Mouse (Mus musculus) midbrain, embryonic 16.5 days (tissue): ENCODE measurements around the gene Prdx6. TPM values are rescaled to one million over a fixed set of nuclear protein-coding genes. Genes with fewer than 3 reads are reported as not detected.

Source experiments
- ATAC-seq: fragments of 200-750 bp; cut with Nextera tagmentation; 2 replicates; pipeline ENCODE4 v1.8.0; 2017; ENCODE audit warnings: moderate TSS enrichment
- H3K27ac ChIP-seq: fragments of 300-500 bp; sonication (generic); 2 replicates; pipeline ENCODE4 v1.5.1; 2014; ENCODE audit warnings: mild to moderate bottlenecking, low read length, mixed read lengths
- H3K27me3 ChIP-seq: fragments of 300-500 bp; sonication (generic); 2 replicates; pipeline ENCODE4 v1.6.1; 2014; ENCODE audit warnings: low read depth, low read length, mixed read lengths; ENCODE audit not compliant: control insufficient read depth, insufficient read depth
- H3K36me3 ChIP-seq: fragments of 300-500 bp; sonication (generic); 2 replicates; pipeline ENCODE4 v1.6.1; 2014; ENCODE audit warnings: mild to moderate bottlenecking, low read length, moderate library complexity, mixed read lengths; ENCODE audit not compliant: control insufficient read depth, insufficient read depth
- H3K4me1 ChIP-seq: fragments of 300-500 bp; sonication (generic); 2 replicates; pipeline ENCODE4 v1.6.1; 2014; ENCODE audit warnings: mild to moderate bottlenecking, low read length, mixed read lengths; ENCODE audit not compliant: control insufficient read depth, insufficient read depth
- H3K4me2 ChIP-seq: fragments of 300-500 bp; sonication (generic); 2 replicates; pipeline ENCODE4 v1.6.1; 2014; ENCODE audit warnings: mild to moderate bottlenecking, low read length, mixed read lengths
- H3K4me3 ChIP-seq: fragments of 300-500 bp; sonication (generic); 2 replicates; pipeline ENCODE4 v1.5.1; 2014; ENCODE audit warnings: low read depth, mild to moderate bottlenecking, low read length, moderate library complexity, mixed read lengths
- H3K9ac ChIP-seq: fragments of 300-500 bp; sonication (generic); 2 replicates; pipeline ENCODE4 v1.6.1; 2014; ENCODE audit warnings: low read depth, low read length, mixed read lengths
- H3K9me3 ChIP-seq: fragments of 300-500 bp; sonication (generic); replicated peaks from 2 replicates; pipeline ENCODE4 v1.6.1; 2014; ENCODE audit warnings: mild to moderate bottlenecking, low read length, mixed read lengths; ENCODE audit not compliant: control insufficient read depth, poor library complexity, severe bottlenecking
- WGBS: fragments of 180-500 bp; shearing (Covaris S2); extraction: QIAGEN DNeasy Blood & Tissue Kit; methylation state at CpG from one replicate; pipeline ENCODE4 v1.1.7; 2014; 5-methylcytosine and 5-hydroxymethylcytosine counted together
- polyA plus RNA-seq: library from polyadenylated mRNA; unstranded; fragments of >200 nt; fragmentation: Nextera tagmentation; extraction: Ambion mirVana; gene quantifications from 2 replicates; pipeline ENCODE4 v1.2.1, GENCODE M21; 2015

Prdx6 gene
- polyA plus RNA-seq, 1 experiment from 2014 or later: 137 TPM

DNA sequence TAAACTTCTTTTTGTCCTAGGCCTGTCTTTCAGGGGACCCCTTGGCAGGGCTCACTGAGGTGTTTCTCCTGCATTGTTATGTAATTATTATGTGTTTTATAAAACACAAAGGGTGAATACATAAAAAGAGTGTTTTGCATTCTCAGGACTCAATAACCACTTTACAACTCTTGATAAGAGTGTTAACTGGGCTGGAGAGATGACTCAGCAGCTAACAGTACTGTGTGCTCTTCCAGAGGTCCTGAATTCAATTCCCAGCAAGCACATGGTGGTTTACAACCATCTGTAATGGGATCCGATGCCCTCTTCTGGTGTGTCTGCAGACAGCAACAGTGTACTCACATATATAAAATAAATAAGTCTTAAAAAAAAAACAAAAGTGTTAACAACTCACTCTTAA lies 3.3 kb upstream of the Prdx6 start:
- Histone ChIP-seq H3K9me3 (no peaks in the 10 kb centered on the region), H3K4me3 (no peak overlapping the region), H3K36me3 (no peaks in the 10 kb centered on the region), H3K4me1 (peaks cover 16% of the 10 kb centered on the region), H3K9ac (no peak overlapping the region), H3K4me2 (no peak overlapping the region), H3K27ac (no peak overlapping the region), H3K27me3 (no peaks in the 10 kb centered on the region)
- no peak for ATAC-seq
- 91% methylated on average over 1 of the region's 1 CpGs for WGBS

DNA sequence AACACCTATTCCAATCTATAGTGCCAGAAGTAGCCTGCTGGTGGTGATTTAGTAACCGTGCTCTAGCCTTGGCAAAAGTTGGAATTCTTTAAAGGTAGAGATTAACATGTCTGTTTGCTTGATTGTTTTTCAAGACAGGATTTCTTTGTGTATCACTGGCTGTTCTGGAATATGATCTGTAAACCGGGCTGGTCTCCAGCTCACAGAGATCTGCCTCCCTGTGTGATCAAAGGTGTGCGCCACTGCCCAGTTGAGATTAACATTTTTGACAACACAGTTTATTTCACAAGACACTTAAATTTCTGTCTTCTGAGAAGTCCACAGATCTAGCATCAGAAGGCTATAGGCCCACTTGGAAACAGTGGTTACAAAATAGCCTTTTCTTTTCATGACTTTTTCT lies 1.9 kb upstream of the Prdx6 start:
- Histone ChIP-seq H3K4me2 (no peak overlapping the region), H3K27me3 (no peaks in the 10 kb centered on the region), H3K36me3 (no peaks in the 10 kb centered on the region), H3K9ac (no peak overlapping the region), H3K4me1 (peaks cover 22% of the 10 kb centered on the region), H3K9me3 (no peaks in the 10 kb centered on the region), H3K4me3 (no peak overlapping the region), H3K27ac (no peak overlapping the region)
- no peak for ATAC-seq
- WGBS: 77% methylated on average over 3 of the region's 3 CpGs

- 80% methylated on average over 9 of the region's 9 CpGs for WGBS
- H3K4me3 ChIP-seq: no peak overlapping the region
- ATAC-seq: no peak
- H3K4me2 ChIP-seq: no peak overlapping the region
- H3K9me3 ChIP-seq: no peaks in the 10 kb centered on the region
- H3K27ac ChIP-seq: no peak overlapping the region
- no peaks in the 10 kb centered on the region for H3K27me3 ChIP-seq
- H3K4me1 ChIP-seq: peaks cover 22% of the 10 kb centered on the region
- H3K36me3 ChIP-seq: no peaks in the 10 kb centered on the region
- no peak overlapping the region for H3K9ac ChIP-seq
These were observed 1.3 kb upstream of the Prdx6 start for GRCm38 (mm10) chr1:161252365-161252764.

GRCm38 (mm10) chr1:161251417-161252265 lies 622 bp upstream of the Prdx6 start:
- H3K9me3 ChIP-seq: no peaks in the 10 kb centered on the region
- no peak for ATAC-seq

GRCm38 (mm10) chr1:161250031-161250603 lies 902 bp downstream of the Prdx6 start:
- H3K4me2 ChIP-seq: peak overlapping the region; percentile 99
- ATAC-seq: peak; percentile 29
- no peaks in the 10 kb centered on the region for H3K36me3 ChIP-seq
- no peaks in the 10 kb centered on the region for H3K9me3 ChIP-seq
- H3K27me3 ChIP-seq: no peaks in the 10 kb centered on the region
- peaks cover 22% of the 10 kb centered on the region for H3K4me1 ChIP-seq
- H3K4me3 ChIP-seq: peak overlapping the region; percentile 90
- H3K27ac ChIP-seq: no peak overlapping the region
- H3K9ac ChIP-seq: peak overlapping the region; percentile 84
- WGBS: 4% methylated on average over 15 of the region's 15 CpGs

More at GRCm38 (mm10) chr1:161251417-161252265, 622 bp upstream of the Prdx6 start:
- no peak overlapping the region for H3K27ac ChIP-seq
- peak overlapping the region; percentile 99 for H3K4me2 ChIP-seq
- H3K36me3 ChIP-seq: no peaks in the 10 kb centered on the region
- H3K4me3 ChIP-seq: peak overlapping the region; percentile 90
- H3K9ac ChIP-seq: peak overlapping the region; percentile 84
- WGBS: 75% methylated on average over 9 of the region's 9 CpGs
- peaks cover 22% of the 10 kb centered on the region for H3K4me1 ChIP-seq
- no peaks in the 10 kb centered on the region for H3K27me3 ChIP-seq

- 38% methylated on average over 6 of the region's 6 CpGs for WGBS
- Histone ChIP-seq H3K9me3 (no peaks in the 10 kb centered on the region), H3K4me3 (peak overlapping the region; percentile 90), H3K4me2 (peak overlapping the region; percentile 99), H3K27me3 (no peaks in the 10 kb centered on the region), H3K27ac (no peak overlapping the region), H3K4me1 (peaks cover 22% of the 10 kb centered on the region), H3K9ac (peak overlapping the region; percentile 84; the same call in 1 of the 2 replicates), H3K36me3 (no peaks in the 10 kb centered on the region)
- no peak for ATAC-seq
These were observed 1.6 kb downstream of the Prdx6 start for GRCm38 (mm10) chr1:161249442-161249841.

DNA sequence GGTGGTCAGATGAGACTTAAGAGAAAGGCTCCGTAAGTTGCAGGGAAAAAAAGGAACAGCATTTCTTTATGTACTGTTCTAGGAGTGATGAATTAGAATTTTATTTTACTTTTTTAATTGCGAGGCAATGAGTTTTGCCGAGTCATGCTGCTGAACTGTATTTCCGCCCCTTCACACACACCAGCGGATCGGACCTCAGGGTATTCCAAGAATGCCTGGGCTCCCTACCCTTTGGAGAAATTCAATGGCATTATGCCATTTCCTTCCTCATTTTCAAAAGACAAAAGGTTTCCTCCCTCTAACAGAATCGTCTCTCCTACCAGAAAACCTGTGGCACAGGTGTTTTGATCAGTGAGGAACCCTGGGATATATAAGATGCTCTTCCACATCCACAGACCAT lies 2.3 kb downstream of the Prdx6 start:
- Histone ChIP-seq H3K27ac (no peak overlapping the region), H3K27me3 (no peaks in the 10 kb centered on the region), H3K4me3 (no peak overlapping the region), H3K9me3 (no peaks in the 10 kb centered on the region), H3K4me2 (peak overlapping the region; percentile 99; the same call in 1 of the 2 replicates), H3K4me1 (peaks cover 22% of the 10 kb centered on the region), H3K9ac (no peak overlapping the region), H3K36me3 (no peaks in the 10 kb centered on the region; the same call in 1 of the 2 replicates)
- ATAC-seq: no peak
- 80% methylated on average over 7 of the region's 7 CpGs for WGBS

- peaks cover 22% of the 10 kb centered on the region for H3K4me1 ChIP-seq
- 74% methylated on average over 11 of the region's 11 CpGs for WGBS
- ATAC-seq: no peak
- no peaks in the 10 kb centered on the region for H3K27me3 ChIP-seq
- no peak overlapping the region for H3K4me3 ChIP-seq
- H3K27ac ChIP-seq: no peak overlapping the region
- H3K36me3 ChIP-seq: no peaks in the 10 kb centered on the region; the same call in 1 of the 2 replicates
- no peak overlapping the region for H3K4me2 ChIP-seq
- H3K9ac ChIP-seq: no peak overlapping the region
- H3K9me3 ChIP-seq: no peaks in the 10 kb centered on the region
These were observed 3.1 kb downstream of the Prdx6 start for GRCm38 (mm10) chr1:161247643-161248580.
